Mouse (Mus musculus) forebrain, postnatal 0 days (tissue): Measurements from ENCODE around the gene Fndc5. TPM values are rescaled to one million over a fixed set of nuclear protein-coding genes. Genes with fewer than 3 reads are reported as not detected.

Source experiments
- ATAC-seq: fragments of 200-750 bp; cut with Nextera tagmentation; 2 replicates; pipeline ENCODE4 v1.8.0; 2017; ENCODE audit warnings: mild to moderate bottlenecking, moderate library complexity
- DNase-seq: peaks from one replicate; pipeline ENCODE4 v3.0.0-alpha.2; 2015
- H3K27ac ChIP-seq: fragments of 300-500 bp; sonication (generic); 2 replicates; pipeline ENCODE4 v1.5.1; 2014; ENCODE audit warnings: low read depth, mild to moderate bottlenecking, antibody characterized with exemption, low read length, moderate library complexity, mixed read lengths
- H3K27me3 ChIP-seq: fragments of 300-500 bp; sonication (generic); 2 replicates; pipeline ENCODE4 v1.6.1; 2014; ENCODE audit warnings: mild to moderate bottlenecking, low read length, mixed read lengths; ENCODE audit not compliant: insufficient read depth
- H3K36me3 ChIP-seq: fragments of 300-500 bp; sonication (generic); 2 replicates; pipeline ENCODE4 v1.6.1; 2014; ENCODE audit warnings: mild to moderate bottlenecking, moderate library complexity; ENCODE audit not compliant: insufficient read depth
- H3K4me1 ChIP-seq: fragments of 300-500 bp; sonication (generic); 2 replicates; pipeline ENCODE4 v1.6.1; 2014; ENCODE audit warnings: antibody characterized with exemption; ENCODE audit not compliant: insufficient read depth
- H3K4me2 ChIP-seq: fragments of 300-500 bp; sonication (generic); 2 replicates; pipeline ENCODE4 v1.6.1; 2014; ENCODE audit warnings: low read depth, mild to moderate bottlenecking, moderate library complexity
- H3K4me3 ChIP-seq: fragments of 300-500 bp; sonication (generic); 2 replicates; pipeline ENCODE4 v1.5.1; 2014; ENCODE audit warnings: low read depth, low read length, mixed read lengths
- H3K9ac ChIP-seq: fragments of 300-500 bp; sonication (generic); 2 replicates; pipeline ENCODE4 v1.6.1; 2014; ENCODE audit warnings: mild to moderate bottlenecking
- H3K9me3 ChIP-seq: fragments of 300-500 bp; sonication (generic); 2 replicates; pipeline ENCODE4 v1.6.1; 2016; ENCODE audit warnings: low read length
- CTCF ChIP-seq: sonication (generic); IDR thresholded peaks from 2 replicates; pipeline ENCODE4 v1.5.1; 2016; ENCODE audit warnings: antibody characterized with exemption, control low read depth, low read depth
- WGBS: fragments of 180-500 bp; shearing (Covaris S2); extraction: QIAGEN DNeasy Blood & Tissue Kit; methylation state at CpG from one replicate; pipeline ENCODE4 v1.1.7; 2014; 5-methylcytosine and 5-hydroxymethylcytosine counted together
- polyA plus RNA-seq: library from polyadenylated mRNA; unstranded; fragments of >200 nt; fragmentation: Nextera tagmentation; extraction: Ambion mirVana; gene quantifications from 2 replicates; pipeline ENCODE4 v1.2.1, GENCODE M21; 2015
- total RNA-seq: library from RNA; depleted of rRNA; stranded (reverse); fragments of >200 nt; gene quantifications from 2 replicates; pipeline ENCODE4 v1.2.3, GENCODE M21; 2014

Fndc5 gene
- total and polyA plus RNA-seq, 2 experiments from 2014 or later = 8.3 to 10.3 TPM

DNA sequence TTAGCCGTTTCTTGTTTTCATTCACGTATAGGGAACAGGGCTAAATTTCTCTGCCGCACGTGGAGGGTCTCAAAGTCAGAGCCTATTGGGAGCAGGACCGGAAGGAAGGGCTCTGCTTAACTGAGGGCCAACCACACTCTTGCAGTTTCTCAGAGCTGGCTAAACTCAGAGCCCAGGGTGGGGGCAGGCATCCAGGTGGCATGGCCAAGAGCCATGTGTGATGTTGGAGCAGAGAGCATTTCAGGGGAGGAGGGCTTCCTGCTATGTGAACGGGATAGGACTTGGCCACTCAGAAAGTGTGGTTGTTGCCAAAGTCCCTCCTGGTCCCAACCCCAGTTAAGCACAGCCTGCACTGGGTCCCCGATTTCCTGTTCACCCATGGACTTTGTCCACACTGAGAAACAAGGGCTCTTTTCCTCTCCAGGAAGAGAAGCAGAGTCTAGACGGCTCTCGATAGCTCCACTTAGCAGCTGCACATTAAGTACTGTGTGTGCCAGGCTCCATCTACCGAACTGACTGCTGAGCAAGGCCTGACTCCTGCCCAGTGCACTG is 29.4 kb upstream of the Fndc5 start:
- TF ChIP-seq CTCF = no peak
- Histone ChIP-seq H3K36me3 (no peaks in the 10 kb centered on the region), H3K4me1 (no peaks in the 10 kb centered on the region), H3K9ac (no peak overlapping the region), H3K27ac (no peak overlapping the region), H3K27me3 (peaks cover 13% of the 10 kb centered on the region; the same call in 1 of the 2 replicates), H3K9me3 (no peaks in the 10 kb centered on the region), H3K4me3 (no peak overlapping the region), H3K4me2 (no peak overlapping the region)
- DNase-seq = no peak
- no peak for ATAC-seq
- 64% methylated on average over 10 of the region's 10 CpGs for WGBS

DNA sequence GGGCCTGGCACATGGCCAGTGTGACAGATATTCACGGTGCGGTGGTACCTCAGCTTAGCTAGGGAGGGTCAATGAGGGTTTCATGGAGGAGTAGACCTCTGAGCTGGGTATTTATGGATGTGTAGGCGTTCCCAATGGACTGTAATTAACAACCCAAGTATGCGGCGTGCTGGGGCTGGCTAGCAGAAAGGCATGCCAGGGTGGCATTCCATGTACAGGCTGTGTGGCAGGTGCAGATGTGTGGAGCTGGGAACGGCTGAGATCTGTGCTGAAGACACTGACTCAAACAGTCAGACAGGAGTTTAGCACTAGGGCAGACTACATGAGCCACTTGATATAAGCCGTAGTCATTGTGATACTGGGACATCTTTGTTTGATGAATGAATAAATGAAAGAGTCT is 28.2 kb upstream of the Fndc5 start:
- H3K4me2 ChIP-seq = no peak overlapping the region
- no peak for TF ChIP-seq CTCF
- no peaks in the 10 kb centered on the region for H3K9me3 ChIP-seq
- no peak overlapping the region for H3K27ac ChIP-seq
- DNase-seq = no peak
- WGBS = 71% methylated on average over 7 of the region's 7 CpGs
- 0 out of 2 replicates have a peak, but pooled peaks cover 3% of the 10 kb centered on the region for H3K4me1 ChIP-seq
- H3K4me3 ChIP-seq = no peak overlapping the region
- peaks cover 13% of the 10 kb centered on the region; the same call in 1 of the 2 replicates for H3K27me3 ChIP-seq
- no peaks in the 10 kb centered on the region for H3K36me3 ChIP-seq
- no peak overlapping the region for H3K9ac ChIP-seq
- ATAC-seq = no peak

GRCm38 (mm10) chr4:129110804-129111203 is 26.0 kb upstream of the Fndc5 start:
- Histone ChIP-seq H3K27ac (no peak overlapping the region), H3K4me3 (no peak overlapping the region), H3K4me2 (no peak overlapping the region), H3K9me3 (no peaks in the 10 kb centered on the region), H3K4me1 (0 out of 2 replicates have a peak, but pooled peaks cover 3% of the 10 kb centered on the region), H3K36me3 (0 out of 2 replicates have a peak, but pooled peaks cover 3% of the 10 kb centered on the region), H3K9ac (no peak overlapping the region), H3K27me3 (peaks cover 10% of the 10 kb centered on the region; the same call in 1 of the 2 replicates)
- no peak for DNase-seq
- WGBS = 89% methylated on average over 6 of the region's 6 CpGs
- ATAC-seq = no peak
- TF ChIP-seq CTCF = no peak

DNA sequence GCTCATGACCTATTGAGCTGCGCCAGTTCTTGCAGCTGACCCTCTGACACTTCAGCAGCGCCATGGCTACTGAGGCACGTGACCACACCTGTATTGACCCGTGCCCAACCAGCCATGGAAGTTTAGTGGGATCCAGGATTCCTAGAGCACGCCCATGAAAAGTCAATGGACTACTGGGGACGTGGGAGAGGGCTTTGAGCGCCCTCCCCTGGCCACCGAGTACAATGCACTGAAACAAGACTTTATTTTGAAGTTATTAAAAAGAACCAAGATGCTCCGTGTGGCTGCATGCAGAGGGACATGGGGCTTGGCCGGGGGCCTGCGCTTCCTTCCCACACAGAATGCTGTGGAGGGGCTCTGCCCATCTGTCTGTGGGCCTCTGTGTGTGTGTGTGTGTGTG is 25.4 kb upstream of the Fndc5 start:
- 0 out of 2 replicates have a peak, but pooled peaks cover 5% of the 10 kb centered on the region for H3K27me3 ChIP-seq
- no peak overlapping the region for H3K27ac ChIP-seq
- TF ChIP-seq CTCF = peak; percentile 54
- ATAC-seq (no peak), DNase-seq (no peak)
- no peaks in the 10 kb centered on the region for H3K9me3 ChIP-seq
- H3K4me3 ChIP-seq = no peak overlapping the region
- no peak overlapping the region for H3K4me2 ChIP-seq
- H3K36me3 ChIP-seq = 0 out of 2 replicates have a peak, but pooled peaks cover 3% of the 10 kb centered on the region
- 61% methylated on average over 11 of the region's 11 CpGs for WGBS
- H3K4me1 ChIP-seq = 0 out of 2 replicates have a peak, but pooled peaks cover 3% of the 10 kb centered on the region
- no peak overlapping the region for H3K9ac ChIP-seq

DNA sequence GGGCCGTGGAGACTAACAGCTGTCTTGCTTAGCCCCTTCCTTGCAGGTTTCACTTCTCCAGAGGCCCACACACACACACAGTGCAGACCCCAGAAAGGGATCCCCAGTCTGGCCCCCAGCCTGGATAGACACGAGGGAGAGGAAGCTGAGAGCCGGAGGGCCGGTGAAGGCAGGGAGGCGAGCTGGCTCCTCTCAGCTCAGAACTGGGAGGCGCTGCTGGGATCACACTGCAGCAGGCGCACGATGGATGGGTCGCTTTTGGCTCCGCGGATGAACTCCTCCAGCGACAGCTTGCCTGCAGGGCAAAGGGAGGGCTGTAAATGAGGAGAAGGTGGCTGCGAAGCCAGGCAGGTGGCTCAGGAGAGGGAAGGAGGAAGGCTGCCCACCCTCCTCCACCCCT is 24.6 kb upstream of the Fndc5 start:
- Histone ChIP-seq H3K9ac (no peak overlapping the region), H3K27ac (no peak overlapping the region), H3K27me3 (no peaks in the 10 kb centered on the region), H3K4me2 (no peak overlapping the region), H3K9me3 (no peaks in the 10 kb centered on the region), H3K4me1 (0 out of 2 replicates have a peak, but pooled peaks cover 3% of the 10 kb centered on the region), H3K36me3 (0 out of 2 replicates have a peak, but pooled peaks cover 3% of the 10 kb centered on the region), H3K4me3 (no peak overlapping the region)
- WGBS = 64% methylated on average over 13 of the region's 13 CpGs
- no peak for TF ChIP-seq CTCF
- DNase-seq (no peak), ATAC-seq (no peak)

DNA sequence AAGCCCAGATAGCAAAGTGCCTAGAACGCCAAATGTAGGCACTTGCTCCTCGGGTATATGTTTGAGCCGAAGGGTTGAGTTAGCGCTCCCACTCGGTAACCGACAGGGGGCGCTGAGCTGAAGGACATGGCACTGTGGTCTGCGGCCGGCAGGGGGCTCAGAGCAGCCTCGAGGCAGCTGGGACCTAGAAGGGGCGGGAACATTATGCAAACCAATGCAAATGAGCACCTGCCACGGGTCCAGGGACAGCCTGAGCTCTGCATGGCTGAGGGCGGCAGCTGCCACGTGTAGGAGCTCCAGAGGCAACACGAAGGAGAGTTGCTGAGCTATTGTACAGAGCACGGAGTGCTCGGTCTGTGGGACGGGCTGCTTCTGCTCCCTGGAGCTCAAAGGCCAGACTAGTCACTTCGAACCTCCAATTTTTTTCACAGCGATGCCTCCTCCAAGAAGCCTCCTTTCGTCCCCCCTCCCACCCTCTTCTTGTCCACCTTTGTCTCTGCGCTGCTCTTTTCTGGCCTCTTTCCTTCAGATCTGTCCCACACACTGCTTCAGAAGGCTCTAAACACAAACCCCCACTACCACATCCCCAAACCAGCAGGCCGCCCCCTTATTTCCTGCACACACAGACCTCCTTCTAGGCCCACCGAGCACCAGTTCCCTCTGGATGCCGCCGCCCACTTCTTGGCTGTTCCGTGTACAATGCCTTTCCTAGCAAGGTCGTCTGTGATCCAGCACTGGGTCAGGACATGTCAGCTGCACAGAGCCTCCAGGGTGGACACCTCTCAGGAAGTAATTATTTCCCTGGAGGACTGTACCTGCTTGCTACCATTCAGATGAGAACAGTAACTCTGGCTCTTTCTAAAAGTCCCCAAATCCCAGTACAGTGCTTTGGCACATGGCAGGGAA is 23.5 kb upstream of the Fndc5 start:
- no peak overlapping the region; the same call in 1 of the 2 replicates for H3K27ac ChIP-seq
- H3K9me3 ChIP-seq = no peaks in the 10 kb centered on the region
- H3K4me2 ChIP-seq = no peak overlapping the region
- H3K27me3 ChIP-seq = no peaks in the 10 kb centered on the region
- 27% methylated on average over 28 of the region's 28 CpGs for WGBS
- ATAC-seq = peak; percentile 97
- H3K9ac ChIP-seq = no peak overlapping the region
- no peak overlapping the region for H3K4me3 ChIP-seq
- peak; percentile 100 for TF ChIP-seq CTCF
- H3K36me3 ChIP-seq = 0 out of 2 replicates have a peak, but pooled peaks cover 3% of the 10 kb centered on the region
- DNase-seq = peak; percentile 92
- H3K4me1 ChIP-seq = 0 out of 2 replicates have a peak, but pooled peaks cover 3% of the 10 kb centered on the region
